Mouse (Mus musculus): ENCODE measurements around the gene Hoxa13.

DNA sequence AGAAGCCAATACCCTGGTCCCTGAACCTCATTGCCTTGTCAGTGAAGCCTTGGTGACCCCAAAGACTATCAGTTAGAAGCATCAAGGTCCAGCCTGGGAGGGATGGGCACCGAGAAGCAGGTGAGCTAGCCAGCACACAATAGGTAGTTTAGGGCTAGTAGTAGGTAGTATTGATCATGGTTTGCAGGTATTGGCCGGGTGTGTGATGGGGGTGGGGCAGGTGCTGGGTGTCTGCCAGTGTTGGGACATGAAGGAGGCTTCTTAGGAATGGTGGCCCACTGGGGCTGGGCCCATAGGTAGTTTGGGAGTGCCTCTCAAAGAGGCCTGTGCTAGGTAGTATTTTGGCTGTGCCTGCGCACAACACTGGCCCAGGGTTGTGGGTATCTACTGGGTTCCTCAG, 45.6 kb downstream of the Hoxa13 start:
- TF ChIP-seq CTCF (IDR thresholded peaks at IDR 0.05) (no peak), POLR2A (IDR thresholded peaks at IDR 0.05; ENCODE audit: insufficient read depth, low read depth, low read length) (no peak)
